Mouse (Mus musculus): ENCODE data around the gene Pknox2.

- no peak for TF ChIP-seq CTCF (IDR thresholded peaks at IDR 0.05; ENCODE audit: control insufficient read depth, insufficient read depth, low read length)
- no peak for TF ChIP-seq POLR2A (IDR thresholded peaks at IDR 0.05; ENCODE audit: borderline replicate concordance, control insufficient read depth, low read depth, low read length)
Observed at GRCm38 (mm10) chr9:37008090-37008489, 139.1 kb downstream of the Pknox2 start.

Data from bone marrow, adult 2 months (tissue).